Mouse (Mus musculus) heart, adult 2 months (tissue): ENCODE measurements around the gene Agt. TPM values are rescaled to one million over a fixed set of nuclear protein-coding genes. Genes with fewer than 3 reads are reported as not detected.

Experiments used
- DNase-seq, 2 experiments: peaks; one replicate each; pipeline ENCODE4 v3.0.0; 2021
- H3K27ac ChIP-seq: fragments of 200-600 bp; 2 replicates; pipeline ENCODE4 v1.8.1; 2022
- H3K27me3 ChIP-seq: fragments of 200-500 bp; 2 replicates; pipeline ENCODE4 v1.6.1; 2012; ENCODE audit warnings: mild to moderate bottlenecking, low read length, inconsistent platforms, mixed read lengths; ENCODE audit not compliant: control insufficient read depth, insufficient read depth
- H3K36me3 ChIP-seq: fragments of 200-500 bp; 2 replicates; pipeline ENCODE4 v1.6.1; 2012; ENCODE audit warnings: low read length, inconsistent platforms; ENCODE audit not compliant: control insufficient read depth, insufficient read depth
- H3K4me1 ChIP-seq: fragments of 200-500 bp; 2 replicates; pipeline ENCODE4 v1.6.1; 2011; ENCODE audit warnings: low read length; ENCODE audit not compliant: control insufficient read depth, insufficient read depth
- H3K4me3 ChIP-seq: fragments of 200-600 bp; 2 replicates; pipeline ENCODE4 v1.8.1; 2022
- H3K79me2 ChIP-seq: fragments of 200-500 bp; replicated peaks from 2 replicates; pipeline ENCODE4 v1.6.1; 2012; ENCODE audit warnings: mild to moderate bottlenecking, inconsistent platforms, low read length, moderate library complexity, mixed read lengths; ENCODE audit not compliant: control insufficient read depth, insufficient read depth
- H3K9ac ChIP-seq: fragments of 200-500 bp; 2 replicates; pipeline ENCODE4 v1.6.1; 2012; ENCODE audit warnings: low read depth, mild to moderate bottlenecking, control low read depth, inconsistent platforms, low read length, mixed read lengths
- CTCF ChIP-seq: fragments of 200-600 bp; IDR thresholded peaks from 2 replicates; pipeline ENCODE4 v1.8.1; 2022; ENCODE audit warnings: antibody characterized with exemption, mild to moderate bottlenecking, moderate library complexity
- EP300 ChIP-seq: fragments of 200-500 bp; IDR thresholded peaks from 2 replicates; pipeline ENCODE4 v1.6.1; 2011; ENCODE audit warnings: low read depth, low read length, control low read depth; ENCODE audit not compliant: insufficient read depth
- POLR2A ChIP-seq: fragments of 200-500 bp; IDR thresholded peaks from 2 replicates; pipeline ENCODE4 v1.6.1; 2011; ENCODE audit warnings: mild to moderate bottlenecking, low read depth, low read length, control low read depth; ENCODE audit not compliant: insufficient read depth
- WGBS: fragments of 180-500 bp; shearing (Covaris S2); methylation state at CpG from one replicate; pipeline ENCODE4 v1.1.7; 2018; 5-methylcytosine and 5-hydroxymethylcytosine counted together
- intact Hi-C: fragments of 180-260 bp; cut with DNase I; formaldehyde crosslinking; loops from one replicate; pipeline ENCODE4 v1.15.1; 2025
- polyA plus RNA-seq: library from polyadenylated mRNA; depleted of rRNA; stranded (reverse); fragments of >200 nt; gene quantifications from 2 replicates; pipeline ENCODE4 v1.2.3, GENCODE M21; 2012; rRNA removed
- total RNA-seq, 2 experiments: library from RNA; stranded (reverse); gene quantifications; 2 replicates each; pipeline ENCODE4 v1.2.3; 2021

Gene Agt
- total and polyA plus RNA-seq, 3 experiments, result 9.4 to 10.5 (median 10.3) TPM

- Histone ChIP-seq H3K4me3 (no peak overlapping the region), H3K27ac (no peak overlapping the region), H3K9ac (no peak overlapping the region), H3K4me1 (no peaks in the 10 kb centered on the region), H3K36me3 (no peaks in the 10 kb centered on the region), H3K27me3 (no peaks in the 10 kb centered on the region), H3K79me2 (no peaks in the 10 kb centered on the region)
- no peak for DNase-seq
- intact Hi-C loops, result no loop called here
- no peak for TF ChIP-seq EP300
- TF ChIP-seq CTCF, result no peak
- no peak for TF ChIP-seq POLR2A
- 59% methylated on average over 8 of the region's 8 CpGs for WGBS
Observed at GRCm38 (mm10) chr8:124507572-124508320, 61.8 kb downstream of the Agt start.

Other genes starting within 250 kb of the Agt start
- gene Pgbd5, start 130.0 kb downstream of the Agt start, total RNA-seq, result under 1 TPM; 0.43 to 0.55 TPM
- gene Pgbd5, start 130.0 kb downstream of the Agt start, polyA plus RNA-seq, result 0.82 and 0.98 TPM in 2 replicates
- 10 to 100 TPM; 25.9 to 28.4 TPM for gene Cog2, start 48.9 kb downstream of the Agt start, total RNA-seq
- 11.5 and 15.9 TPM in 2 replicates for gene Cog2, start 48.9 kb downstream of the Agt start, polyA plus RNA-seq
- gene Capn9, start 6.4 kb upstream of the Agt start, total RNA-seq, result not detected
- 0.06 TPM in 1 of 2 replicates, not detected in the other for gene Capn9, start 6.4 kb upstream of the Agt start, polyA plus RNA-seq
- 10 to 100 TPM; 54.4 to 61.8 TPM for gene 2310022B05Rik, start 93.7 kb upstream of the Agt start, total RNA-seq
- gene 2310022B05Rik, start 93.7 kb upstream of the Agt start, polyA plus RNA-seq, result 64.3 and 65.1 TPM in 2 replicates
- 10 to 100 TPM; 14.7 to 15.1 TPM for gene Ttc13, start 152.3 kb upstream of the Agt start, total RNA-seq
- 8.1 and 13.1 TPM in 2 replicates for gene Ttc13, start 152.3 kb upstream of the Agt start, polyA plus RNA-seq
- gene Arv1, start 152.4 kb upstream of the Agt start, total RNA-seq, result 1 to 10 TPM; 3.1 to 4.2 TPM
- 8.6 and 9.5 TPM in 2 replicates for gene Arv1, start 152.4 kb upstream of the Agt start, polyA plus RNA-seq
- 1 to 10 TPM; 1.6 to 2.1 TPM for gene Fam89a, start 182.1 kb upstream of the Agt start, total RNA-seq
- 1.8 and 3.2 TPM in 2 replicates for gene Fam89a, start 182.1 kb upstream of the Agt start, polyA plus RNA-seq
- under 1 TPM; 0.43 to 0.47 TPM for gene Trim67, start 223.4 kb upstream of the Agt start, total RNA-seq
- 1.3 and 2.0 TPM in 2 replicates for gene Trim67, start 223.4 kb upstream of the Agt start, polyA plus RNA-seq